Mouse (Mus musculus): ENCODE results near the gene Srp72.

DNA sequence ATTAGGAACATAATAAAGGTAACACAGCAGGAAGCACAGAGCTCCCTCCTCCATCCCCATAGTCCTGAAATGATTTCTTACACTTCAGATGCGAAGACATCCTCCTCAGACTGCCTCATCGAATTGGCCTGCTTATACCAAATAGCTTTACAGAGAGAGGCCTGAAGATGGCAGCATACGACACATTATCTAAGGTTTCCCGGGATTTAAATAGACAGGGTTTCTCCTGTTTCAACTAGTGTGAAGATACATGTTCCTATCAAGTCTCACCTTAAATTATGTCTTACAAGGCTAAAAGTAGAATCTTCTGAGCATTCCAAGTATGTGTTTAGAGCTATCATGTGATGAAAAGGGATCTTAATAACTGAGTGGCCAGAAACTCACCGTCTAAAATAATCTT, 23.9 kb downstream of the Srp72 start:
- TF ChIP-seq CTCF (IDR thresholded peaks at IDR 0.05; ENCODE audit: borderline replicate concordance, control insufficient read depth, extremely low read depth, insufficient read depth, low read length, poor library complexity) (no peak), POLR2A (IDR thresholded peaks at IDR 0.05; ENCODE audit: control insufficient read depth, extremely low read depth, insufficient read depth, low read length, poor library complexity) (no peak)
